Mouse (Mus musculus): ENCODE data around the gene Gm49355. TPM values are rescaled to one million over a fixed set of nuclear protein-coding genes. Genes with fewer than 3 reads are reported as not detected.

The Gm49355 gene
- polyA plus RNA-seq, 1 experiment from 2014 or later: 0.20 TPM

GRCm38 (mm10) chr14:12342458-12343131, 58.8 kb downstream of the Gm49355 start:
- no peak for DNase-seq (ENCODE audit: low spot score)

GRCm38 (mm10) chr14:12343451-12343941, 59.7 kb downstream of the Gm49355 start:
- no peak for DNase-seq (ENCODE audit: low spot score)

- no peak for DNase-seq (ENCODE audit: low spot score)
Measured at GRCm38 (mm10) chr14:12344061-12344745, 60.4 kb downstream of the Gm49355 start.

- DNase-seq (ENCODE audit: low spot score): no peak
Measured at GRCm38 (mm10) chr14:12344746-12345240, 61.0 kb downstream of the Gm49355 start.

GRCm38 (mm10) chr14:12345241-12345921, 61.6 kb downstream of the Gm49355 start:
- DNase-seq (ENCODE audit: low spot score): no peak

GRCm38 (mm10) chr14:12346011-12346864, 62.5 kb downstream of the Gm49355 start:
- no peak for DNase-seq (ENCODE audit: low spot score)

GRCm38 (mm10) chr14:12346865-12347600, 63.3 kb downstream of the Gm49355 start:
- DNase-seq (ENCODE audit: low spot score): no peak

GRCm38 (mm10) chr14:12348089-12348488, 64.3 kb downstream of the Gm49355 start, which contains the start of gene Fezf2:
Fezf2 (minus strand) TSS chr14:12348189.
- DNase-seq (ENCODE audit: low spot score): no peak

- DNase-seq (ENCODE audit: low spot score): no peak
Measured at GRCm38 (mm10) chr14:12349334-12350090, 65.7 kb downstream of the Gm49355 start.

GRCm38 (mm10) chr14:12350271-12350916, 66.6 kb downstream of the Gm49355 start:
- DNase-seq (ENCODE audit: low spot score): no peak

Other genes with a start within 250 kb of the Gm49355 start
- gene 3830406C13Rik, start 197 bp downstream of the Gm49355 start, polyA plus RNA-seq (2015; fragmentation: Nextera tagmentation; extraction: Ambion mirVana): 66.1 and 71.4 TPM in 2 replicates
- gene Fezf2, start 64.2 kb downstream of the Gm49355 start, polyA plus RNA-seq (2015; fragmentation: Nextera tagmentation; extraction: Ambion mirVana): 5.4 and 6.7 TPM in 2 replicates